Mouse (Mus musculus) kidney, adult 9 months (tissue): Measurements from ENCODE around the gene Nat9.

ENCODE experiments used
- DNase-seq: peaks from one replicate; pipeline ENCODE4 v3.0.0; 2022

Gene Nat9

GRCm38 (mm10) chr11:115187693-115188092 is at the start of gene Nat9:
TSS of gene Nat9 (minus strand) at chr11:115187859.
- no peak for DNase-seq

GRCm38 (mm10) chr11:115236570-115236969 is 48.9 kb upstream of the Nat9 start:
- no peak for DNase-seq

GRCm38 (mm10) chr11:115234320-115235044 is 46.8 kb upstream of the Nat9 start:
- DNase-seq, result no peak

GRCm38 (mm10) chr11:115233526-115234290 is 46.0 kb upstream of the Nat9 start:
- DNase-seq, result no peak

GRCm38 (mm10) chr11:115232889-115233288 is 45.2 kb upstream of the Nat9 start:
- no peak for DNase-seq

GRCm38 (mm10) chr11:115231924-115232323 is 44.3 kb upstream of the Nat9 start:
- no peak for DNase-seq

GRCm38 (mm10) chr11:115231168-115231915 is 43.7 kb upstream of the Nat9 start:
- peak; percentile 75 for DNase-seq

GRCm38 (mm10) chr11:115229021-115229930 is 41.6 kb upstream of the Nat9 start:
- no peak for DNase-seq

GRCm38 (mm10) chr11:115228430-115228829 is 40.8 kb upstream of the Nat9 start:
- no peak for DNase-seq

- no peak for DNase-seq
Observed at GRCm38 (mm10) chr11:115227640-115228039, 40.0 kb upstream of the Nat9 start.

- no peak for DNase-seq
Observed at GRCm38 (mm10) chr11:115226811-115227491, 39.3 kb upstream of the Nat9 start.

GRCm38 (mm10) chr11:115225301-115225700 is 37.6 kb upstream of the Nat9 start:
- DNase-seq, result no peak

GRCm38 (mm10) chr11:115224889-115225288 is 37.2 kb upstream of the Nat9 start:
- DNase-seq, result peak; percentile 36

GRCm38 (mm10) chr11:115223877-115224276 is 36.2 kb upstream of the Nat9 start:
- DNase-seq, result no peak

GRCm38 (mm10) chr11:115223451-115223850 is 35.8 kb upstream of the Nat9 start:
- DNase-seq, result no peak

- no peak for DNase-seq
Observed at GRCm38 (mm10) chr11:115222570-115222969, 34.9 kb upstream of the Nat9 start.

- no peak for DNase-seq
Observed at GRCm38 (mm10) chr11:115222077-115222476, 34.4 kb upstream of the Nat9 start.

- DNase-seq, result no peak
Observed at GRCm38 (mm10) chr11:115219685-115220084, 32.0 kb upstream of the Nat9 start.

GRCm38 (mm10) chr11:115219263-115219662 is 31.6 kb upstream of the Nat9 start:
- DNase-seq, result peak; percentile 48

- DNase-seq, result no peak
Observed at GRCm38 (mm10) chr11:115217439-115218410, 30.1 kb upstream of the Nat9 start.

- no peak for DNase-seq
Observed at GRCm38 (mm10) chr11:115215123-115215522, 27.5 kb upstream of the Nat9 start.
